Mouse (Mus musculus) left cerebral cortex, postnatal 10 days (tissue): ENCODE measurements around the gene Rad51c. TPM values are rescaled to one million over a fixed set of nuclear protein-coding genes. Genes with fewer than 3 reads are reported as not detected.
"Not testable (repeated sequence)": the region's sequence is repeated elsewhere in the genome, so short reads cannot be mapped to it uniquely, and the experiment has no call there.

Experiments used
- DNase-seq, 2 experiments: peaks; one replicate each; pipeline ENCODE4 v3.0.0; 2021 to 2022; ENCODE audit warnings: low spot score in 2 of 2, mixed read lengths in 1 of 2; ENCODE audit errors: extremely low spot score in 1 of 2
- intact Hi-C: fragments of 180-260 bp; cut with DNase I; formaldehyde crosslinking; loops from one replicate; pipeline ENCODE4 v1.15.1; 2025
- total RNA-seq, 2 experiments: library from RNA; stranded (reverse); gene quantifications; 2 replicates each; pipeline ENCODE4 v1.2.3; 2021

Gene Rad51c
- total RNA-seq, 2 experiments from 2014 or later: 3.4 to 4.8 TPM

GRCm38 (mm10) chr11:87436326-87437232 lies 31.8 kb upstream of the Rad51c start:
- intact Hi-C loops: no loop called here

GRCm38 (mm10) chr11:87435107-87435506 lies 30.4 kb upstream of the Rad51c start:
- intact Hi-C loops, DNase-seq: not testable (repeated sequence)

More at GRCm38 (mm10) chr11:87436326-87437232, 31.8 kb upstream of the Rad51c start:
- no peak for DNase-seq

DNA sequence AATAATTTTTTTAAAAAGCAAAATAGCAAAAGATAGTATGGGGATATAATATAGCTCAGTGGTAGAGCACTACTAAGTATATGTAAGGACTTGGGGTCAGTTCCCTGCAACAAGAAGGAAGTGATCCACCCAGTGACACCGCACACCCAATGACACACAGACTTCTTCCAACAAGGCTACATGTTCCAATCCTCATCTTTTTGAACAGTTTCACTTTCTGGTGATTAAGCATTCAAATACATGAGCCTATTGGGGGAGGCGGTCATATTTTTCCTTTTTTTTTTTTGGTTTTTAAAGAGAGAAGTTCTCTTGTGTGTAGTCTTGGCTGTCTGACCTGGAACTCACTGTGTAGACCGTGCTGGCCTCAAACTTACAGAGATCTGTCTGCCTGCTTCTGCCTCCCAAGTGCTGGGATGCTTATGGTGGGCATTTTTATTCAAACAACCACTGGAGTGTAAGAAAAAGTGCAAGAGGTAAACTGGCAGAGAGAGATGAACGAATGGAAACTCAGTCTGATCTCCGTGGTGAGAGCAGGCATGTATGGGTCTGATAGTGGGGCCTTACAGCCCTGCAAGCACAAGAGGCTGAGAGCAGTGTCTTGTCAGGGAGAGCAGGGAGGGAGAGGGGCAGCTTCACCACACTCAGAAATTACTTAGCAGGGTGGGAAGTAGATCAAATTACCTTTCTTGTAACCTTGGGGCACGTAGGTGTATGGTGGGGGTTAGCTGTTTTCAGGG lies 28.3 kb upstream of the Rad51c start:
- DNase-seq: no peak
- intact Hi-C loops: no loop called here

DNA sequence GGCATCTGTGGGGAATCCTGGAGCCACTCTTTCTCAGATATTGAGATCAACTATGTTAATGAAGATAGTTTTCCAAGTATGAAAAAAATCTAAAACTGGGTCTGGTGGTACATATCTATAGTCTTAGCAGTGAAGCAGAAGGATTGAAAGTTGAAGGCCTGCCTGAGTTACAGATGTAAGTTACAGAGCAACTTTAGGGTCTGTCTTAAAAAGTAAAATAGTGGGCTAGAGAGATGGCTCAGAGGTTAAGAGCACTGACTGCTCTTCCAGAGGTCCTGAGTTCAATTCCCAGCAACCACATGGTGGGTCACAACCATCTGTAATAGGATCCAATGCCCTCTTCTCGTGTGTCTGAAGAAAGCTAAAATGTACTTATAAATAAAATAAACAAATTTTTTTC lies 27.7 kb upstream of the Rad51c start:
- intact Hi-C loops: no loop called here
- no peak for DNase-seq

DNA sequence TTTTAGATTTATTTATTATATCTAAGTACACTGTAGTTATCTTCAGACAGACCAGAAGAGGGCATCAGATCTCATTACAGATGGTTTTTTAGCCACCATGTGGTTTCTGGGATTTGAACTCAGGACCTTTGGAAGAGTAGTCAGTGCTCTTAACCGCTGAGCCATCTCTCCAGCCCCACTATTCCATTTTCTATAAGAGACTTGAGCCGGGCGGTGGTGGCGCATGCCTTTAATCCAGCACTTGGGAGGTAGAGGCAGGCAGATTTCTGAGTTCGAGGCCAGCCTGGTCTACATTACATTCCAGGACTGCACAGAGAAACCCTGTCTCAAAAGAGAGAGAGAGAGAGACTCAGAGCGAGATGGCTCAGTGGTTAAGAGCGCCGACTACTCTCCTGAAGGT lies 27.1 kb upstream of the Rad51c start:
- DNase-seq, intact Hi-C loops: not testable (repeated sequence)

GRCm38 (mm10) chr11:87430374-87430773 lies 25.6 kb upstream of the Rad51c start:
- intact Hi-C loops: no loop called here
- no peak for DNase-seq

DNA sequence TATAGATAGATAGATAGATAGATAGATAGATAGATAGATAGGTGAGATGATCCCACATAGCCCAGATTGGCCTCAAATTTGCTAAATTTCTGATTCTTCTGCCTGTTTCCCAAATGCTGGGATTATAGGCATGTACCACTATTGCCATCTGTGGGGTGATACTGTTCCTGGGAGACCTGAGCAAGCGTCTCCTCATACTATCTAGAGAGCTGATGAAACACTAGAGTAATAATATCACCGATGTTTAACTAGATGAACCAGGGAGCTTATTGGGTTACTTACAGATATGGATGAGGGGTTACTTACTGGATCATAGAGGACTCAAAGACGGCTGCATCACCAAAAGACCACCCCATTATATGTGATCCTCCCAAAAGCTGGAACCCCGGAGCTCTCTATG lies 24.6 kb upstream of the Rad51c start:
- no peak for DNase-seq
- intact Hi-C loops: no loop called here

DNA sequence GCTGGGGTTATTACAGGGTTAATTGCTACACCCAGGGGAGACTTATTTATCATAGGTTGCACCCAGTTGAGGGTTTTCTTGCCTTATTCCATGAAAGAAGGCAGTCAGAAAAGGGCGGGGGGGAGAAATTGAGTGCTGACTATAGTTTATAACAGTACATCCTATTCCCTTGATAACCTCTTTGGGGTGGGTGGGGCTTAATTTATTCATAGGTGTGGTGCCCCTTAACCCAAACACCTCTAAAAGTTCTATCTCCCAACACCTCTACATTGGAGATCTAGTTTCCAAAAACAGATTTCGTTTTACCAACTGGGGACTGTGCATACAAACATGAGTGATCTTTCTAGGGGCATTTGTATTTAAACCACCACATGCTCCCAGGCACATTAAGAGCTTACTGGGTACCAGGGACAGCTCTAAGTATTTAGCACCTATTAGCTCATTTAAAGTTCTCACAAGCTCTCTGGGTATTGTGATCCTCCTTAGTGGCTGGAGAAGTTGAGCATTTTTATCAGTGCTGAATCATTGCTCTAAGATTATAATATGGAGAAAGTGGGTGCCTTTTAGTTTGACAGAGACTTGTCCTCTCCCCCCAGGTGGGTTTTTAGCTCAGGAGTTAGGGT lies 23.4 kb upstream of the Rad51c start:
- DNase-seq: no peak
- intact Hi-C loops: no loop called here

DNA sequence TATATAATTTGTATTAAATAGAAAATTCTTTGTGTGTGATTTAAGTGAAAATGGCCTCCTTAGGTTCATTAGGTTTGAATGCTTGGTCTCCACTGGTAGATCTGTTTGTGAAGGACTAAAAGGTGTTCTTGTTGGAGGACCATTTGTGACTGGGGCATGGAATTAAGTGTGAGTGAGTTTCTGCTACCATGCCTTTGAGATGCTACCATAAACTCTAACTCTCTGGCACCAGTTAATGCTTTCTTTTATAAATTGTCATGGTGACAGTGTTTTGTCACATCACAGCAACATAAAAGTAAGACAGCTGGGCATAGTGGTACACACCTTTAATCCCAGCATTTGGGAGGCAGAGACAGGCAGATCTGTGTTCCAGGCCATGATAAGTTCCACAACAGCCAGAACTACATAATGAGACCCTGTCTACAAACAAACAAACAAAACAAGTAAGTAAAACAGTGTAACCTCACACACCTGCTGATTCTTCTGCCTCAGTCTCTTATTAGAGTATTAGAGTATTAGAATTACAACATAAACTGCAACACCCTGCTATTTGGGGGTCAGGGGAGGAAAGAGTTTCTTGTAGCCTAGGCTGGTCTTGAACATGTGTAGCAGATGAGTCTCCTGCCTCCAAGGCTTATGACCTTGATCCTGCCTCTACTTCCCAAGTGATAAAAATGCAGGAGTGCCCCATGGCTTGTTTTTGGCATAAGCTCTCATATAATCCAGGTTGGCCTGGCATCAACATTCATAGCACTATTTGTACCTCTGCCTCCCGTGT lies 22.7 kb upstream of the Rad51c start:
- DNase-seq: no peak
- intact Hi-C loops: loop anchor here (2.0 kb wide), 1 partner anchor 15 kb away; no protein-coding TSS in a partner anchor

GRCm38 (mm10) chr11:87426450-87427250 lies 21.9 kb upstream of the Rad51c start:
- DNase-seq: peak; percentile 84 to 88
- intact Hi-C loops: loop anchor here (2.0 kb wide), 1 partner anchor 16 kb away; no protein-coding TSS in a partner anchor

- intact Hi-C loops: loop anchor here (2.0 kb wide), 1 partner anchor 17 kb away; no protein-coding TSS in a partner anchor
- DNase-seq: no peak
These were observed 21.3 kb upstream of the Rad51c start for GRCm38 (mm10) chr11:87426121-87426449.

DNA sequence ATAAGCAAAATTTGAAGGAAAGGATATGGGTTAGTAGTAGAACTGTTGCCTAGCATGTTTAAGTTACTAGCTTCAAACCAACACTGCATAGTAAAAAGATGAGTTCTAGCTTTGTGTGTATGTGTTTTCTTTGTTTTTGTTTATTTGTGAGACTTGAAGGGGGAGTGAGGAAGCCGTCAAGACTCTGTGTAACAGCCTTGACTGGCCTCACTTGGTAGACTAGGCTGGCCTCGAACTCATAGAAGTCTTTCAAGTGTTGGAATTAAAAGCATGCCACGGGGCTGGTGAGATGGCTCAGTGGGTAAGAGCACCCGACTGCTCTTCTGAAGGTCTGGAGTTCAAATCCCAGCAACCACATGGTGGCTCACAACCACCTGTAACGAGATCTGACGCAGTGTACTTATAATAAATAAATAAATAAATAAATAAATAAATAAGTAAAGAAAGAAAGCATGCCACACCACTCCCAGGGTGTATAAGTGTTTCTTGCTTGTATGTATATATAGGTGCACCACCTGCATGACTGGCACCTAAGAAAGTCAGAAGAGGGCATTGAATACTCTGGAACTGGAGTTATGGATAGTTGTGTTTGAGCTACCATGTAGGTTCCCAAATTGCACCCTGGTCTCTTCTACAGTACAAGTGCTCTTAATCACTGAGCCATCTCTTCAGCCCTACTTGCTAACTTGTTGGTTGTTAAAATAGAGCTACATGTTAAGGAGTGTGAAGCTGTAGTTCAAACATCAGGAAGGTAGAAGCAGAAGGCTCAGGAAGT lies 19.0 kb upstream of the Rad51c start:
- intact Hi-C loops: no loop called here
- DNase-seq: no peak

DNA sequence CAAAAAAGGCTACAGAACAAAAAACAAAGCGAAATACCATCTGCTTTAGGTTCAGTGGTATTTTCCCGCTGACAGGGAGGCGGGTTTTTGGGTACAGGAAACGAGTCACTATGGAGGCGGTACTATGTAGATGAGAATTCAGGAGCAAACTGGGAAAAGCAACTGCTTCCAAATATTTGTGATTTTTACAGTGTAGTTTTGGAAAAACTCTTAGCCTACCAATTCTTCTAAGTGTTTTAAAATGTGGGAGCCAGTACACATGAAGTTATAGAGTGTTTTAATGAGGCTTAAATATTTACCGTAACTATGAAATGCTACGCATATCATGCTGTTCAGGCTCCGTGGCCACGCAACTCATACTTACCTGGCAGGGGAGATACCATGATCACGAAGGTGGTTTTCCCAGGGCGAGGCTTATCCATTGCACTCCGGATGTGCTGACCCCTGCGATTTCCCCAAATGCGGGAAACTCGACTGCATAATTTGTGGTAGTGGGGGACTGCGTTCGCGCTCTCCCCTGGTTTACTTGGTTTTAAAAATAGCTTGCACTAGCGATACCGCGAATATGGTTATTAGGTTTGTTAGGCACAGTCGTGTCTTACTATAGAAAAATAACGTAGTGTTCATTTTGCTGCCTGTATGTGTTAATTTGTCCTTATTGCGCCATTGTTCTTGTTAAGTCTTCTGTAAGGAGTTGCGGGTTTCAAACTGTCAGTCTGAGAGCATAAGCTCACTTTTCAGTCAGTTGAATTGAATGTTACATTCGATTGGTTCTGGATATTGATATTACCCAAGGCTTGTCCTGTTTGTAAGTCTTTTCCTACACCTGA lies 18.0 kb upstream of the Rad51c start:
- intact Hi-C loops: no loop called here
- DNase-seq: peak; percentile 81 to 93

DNA sequence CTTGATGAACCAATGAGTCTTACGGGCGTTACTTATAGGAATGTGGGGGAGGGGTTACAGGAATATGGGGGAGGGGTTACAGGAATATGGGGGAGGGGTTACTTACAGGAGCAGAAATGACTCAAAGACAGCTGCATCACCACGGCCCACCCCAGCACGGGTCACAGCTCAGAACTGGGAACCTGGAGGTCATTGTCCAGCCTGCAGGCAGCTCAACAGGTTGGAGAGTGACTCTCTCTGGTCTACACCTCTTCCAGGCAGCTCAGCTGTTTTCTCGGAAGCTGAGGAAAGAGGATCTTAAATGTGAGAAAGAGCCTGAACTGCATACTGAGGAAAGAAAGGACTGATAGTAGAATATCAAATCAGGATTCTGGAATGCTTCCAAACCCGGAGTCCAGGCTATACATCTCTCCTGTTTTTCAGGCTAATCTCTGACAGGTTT lies 17.0 kb upstream of the Rad51c start:
- peak in 1 of 2 experiments; percentile 39 for DNase-seq
- intact Hi-C loops: no loop called here

GRCm38 (mm10) chr11:87420861-87421260 lies 16.1 kb upstream of the Rad51c start:
- intact Hi-C loops: no loop called here

GRCm38 (mm10) chr11:87416120-87416519 lies 11.4 kb upstream of the Rad51c start:
- no peak for DNase-seq
- intact Hi-C loops: loop anchor here (5.0 kb wide), 1 partner anchor 204 kb away; no protein-coding TSS in a partner anchor

More at GRCm38 (mm10) chr11:87420861-87421260, 16.1 kb upstream of the Rad51c start:
- no peak for DNase-seq
